Mouse (Mus musculus) B cell, adult 2 months (primary cell): Measurements from ENCODE around the gene Rab26.
A peak's percentile ranks its signal among the peaks of the same experiment; 100 is the strongest.

Experiments used
- DNase-seq, 2 experiments: peaks; one replicate each; pipeline ENCODE4 v3.0.0; 2022

Gene Rab26

DNA sequence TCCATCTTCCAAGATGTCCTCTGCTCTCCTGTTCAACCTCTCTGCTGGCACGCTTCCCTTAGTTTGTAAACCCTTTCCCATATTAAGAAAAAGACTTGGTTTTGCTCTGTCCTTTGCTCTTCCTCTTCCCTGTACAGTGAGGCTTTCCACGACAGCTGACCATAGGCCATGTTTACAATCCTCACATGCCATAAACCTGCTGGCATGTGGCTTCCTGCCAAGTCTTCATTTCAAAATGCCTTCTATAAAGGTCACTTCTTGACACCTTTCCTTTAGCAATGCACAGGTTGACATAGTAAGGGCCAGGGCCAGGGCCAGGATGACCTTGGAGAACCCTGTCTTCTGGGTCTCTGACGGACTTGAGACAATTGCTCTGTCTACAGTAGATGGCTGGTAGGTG is 12.2 kb upstream of the Rab26 start:
- DNase-seq: no peak

DNA sequence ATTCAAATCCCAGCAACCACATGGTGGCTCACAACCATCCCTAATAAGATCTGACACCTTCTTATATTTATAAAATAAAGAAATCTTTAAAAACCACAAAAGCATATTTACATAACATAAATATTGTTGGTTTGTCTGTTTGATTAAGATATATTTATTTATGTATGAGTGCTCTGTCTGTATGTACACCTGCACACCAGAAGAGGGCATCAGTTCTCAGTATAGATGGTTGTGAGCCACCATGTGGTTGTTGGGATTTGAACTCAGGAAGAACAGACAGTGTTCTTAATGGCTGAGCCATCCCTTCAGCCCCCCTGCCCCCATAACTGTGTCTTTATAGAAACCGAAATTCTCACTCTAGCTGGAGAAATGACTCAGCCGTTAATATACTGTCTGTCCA is 11.2 kb upstream of the Rab26 start:
- DNase-seq: no peak

DNA sequence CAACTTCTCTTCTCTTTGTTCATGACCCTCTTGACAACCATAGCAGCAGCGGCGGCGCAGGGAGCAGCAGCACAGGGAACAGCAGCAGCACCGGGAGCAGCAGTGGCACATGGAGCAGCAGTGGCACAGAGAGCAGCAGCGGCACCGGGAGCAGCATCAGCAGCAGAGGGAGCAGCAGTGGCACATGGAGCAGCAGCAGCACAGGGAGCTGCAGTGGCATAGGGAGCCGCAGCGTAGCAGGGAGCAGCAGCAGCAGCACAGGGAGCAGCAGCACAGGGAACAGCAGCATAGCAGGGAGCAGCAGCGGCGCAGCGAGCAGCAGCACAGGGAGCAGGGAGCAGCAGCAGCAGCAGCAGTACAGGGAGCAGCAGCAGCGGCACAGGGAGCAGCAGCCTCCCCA is 10.6 kb upstream of the Rab26 start:
- no peak for DNase-seq

DNA sequence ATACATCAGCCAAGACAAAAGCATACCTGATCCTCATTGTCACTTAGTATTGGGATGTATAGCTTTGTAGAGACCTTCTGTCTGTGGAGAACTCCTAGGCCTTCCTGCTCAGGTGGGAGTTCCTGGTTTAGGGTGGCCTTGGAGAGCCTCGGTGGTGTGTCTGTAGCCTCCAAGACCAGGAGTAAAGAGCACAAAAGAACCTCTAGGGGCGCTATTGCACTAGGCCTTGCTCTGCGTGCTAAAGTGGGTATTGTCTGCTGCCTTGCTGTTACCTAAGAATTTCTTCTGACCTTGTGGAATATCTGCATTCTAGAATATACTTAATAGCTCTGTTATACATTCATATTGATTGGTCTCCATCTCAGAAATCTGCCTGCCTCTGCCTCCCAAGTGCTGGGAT is 6.4 kb upstream of the Rab26 start:
- DNase-seq: peak; percentile 66 to 71

DNA sequence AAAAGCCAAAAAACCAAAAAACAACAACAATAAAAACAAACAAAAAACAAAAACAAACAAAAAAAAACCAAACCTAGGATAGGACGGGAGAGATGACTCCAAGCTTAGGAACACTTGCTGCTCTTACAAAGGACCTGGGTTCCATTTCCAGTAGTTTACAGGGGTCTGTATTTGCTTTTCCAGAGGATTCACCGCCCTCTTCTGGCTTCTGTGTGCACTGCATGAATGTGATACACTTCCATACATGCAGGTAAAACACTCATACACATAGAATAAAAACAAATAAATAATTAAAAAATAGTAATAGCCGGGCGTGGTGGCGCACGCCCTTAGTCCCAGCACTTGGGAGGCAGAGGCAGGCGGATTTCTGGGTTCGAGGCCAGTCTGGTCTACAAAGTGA is 4.9 kb upstream of the Rab26 start:
- peak; percentile 57 to 70 for DNase-seq

DNA sequence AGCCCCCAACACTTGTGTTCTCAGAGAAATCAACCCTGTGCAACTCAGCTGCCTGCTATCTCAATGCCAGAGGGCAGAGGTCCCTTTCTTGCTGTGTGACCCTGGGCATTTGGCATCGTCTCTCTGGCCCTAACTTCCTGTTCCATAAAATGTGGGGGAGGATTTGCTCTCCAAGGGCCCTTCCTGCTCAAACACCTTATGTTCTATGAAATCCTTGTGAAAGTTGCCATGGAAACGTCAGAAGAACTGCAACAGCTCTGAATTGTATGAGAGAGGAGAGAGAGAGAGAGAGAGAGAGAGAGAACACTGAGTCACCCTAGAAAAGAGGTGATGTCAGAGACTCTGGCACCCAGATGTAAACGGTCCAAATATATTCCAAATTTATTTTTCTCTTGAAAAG is 3.5 kb upstream of the Rab26 start:
- DNase-seq: no peak

DNA sequence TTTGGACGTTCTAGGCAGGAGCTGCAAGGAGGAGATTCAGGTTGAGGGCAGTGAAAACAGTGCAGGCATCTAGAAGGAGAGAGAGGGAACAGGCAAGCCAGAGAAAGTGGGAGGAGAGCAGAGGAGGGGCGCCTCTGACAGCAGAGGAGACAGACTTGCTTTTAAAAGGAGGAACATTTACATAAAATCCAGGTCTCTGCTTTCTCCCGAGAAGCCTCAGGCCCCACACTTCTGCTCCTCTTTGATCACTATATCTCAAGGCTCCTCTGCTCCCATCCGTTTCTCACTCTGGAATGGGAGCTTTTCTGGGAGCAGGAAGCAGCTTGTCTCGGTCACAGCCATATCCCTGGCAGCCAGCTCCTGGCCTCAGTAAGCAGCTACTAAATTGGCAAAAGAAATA is 1.3 kb upstream of the Rab26 start:
- no peak for DNase-seq

DNA sequence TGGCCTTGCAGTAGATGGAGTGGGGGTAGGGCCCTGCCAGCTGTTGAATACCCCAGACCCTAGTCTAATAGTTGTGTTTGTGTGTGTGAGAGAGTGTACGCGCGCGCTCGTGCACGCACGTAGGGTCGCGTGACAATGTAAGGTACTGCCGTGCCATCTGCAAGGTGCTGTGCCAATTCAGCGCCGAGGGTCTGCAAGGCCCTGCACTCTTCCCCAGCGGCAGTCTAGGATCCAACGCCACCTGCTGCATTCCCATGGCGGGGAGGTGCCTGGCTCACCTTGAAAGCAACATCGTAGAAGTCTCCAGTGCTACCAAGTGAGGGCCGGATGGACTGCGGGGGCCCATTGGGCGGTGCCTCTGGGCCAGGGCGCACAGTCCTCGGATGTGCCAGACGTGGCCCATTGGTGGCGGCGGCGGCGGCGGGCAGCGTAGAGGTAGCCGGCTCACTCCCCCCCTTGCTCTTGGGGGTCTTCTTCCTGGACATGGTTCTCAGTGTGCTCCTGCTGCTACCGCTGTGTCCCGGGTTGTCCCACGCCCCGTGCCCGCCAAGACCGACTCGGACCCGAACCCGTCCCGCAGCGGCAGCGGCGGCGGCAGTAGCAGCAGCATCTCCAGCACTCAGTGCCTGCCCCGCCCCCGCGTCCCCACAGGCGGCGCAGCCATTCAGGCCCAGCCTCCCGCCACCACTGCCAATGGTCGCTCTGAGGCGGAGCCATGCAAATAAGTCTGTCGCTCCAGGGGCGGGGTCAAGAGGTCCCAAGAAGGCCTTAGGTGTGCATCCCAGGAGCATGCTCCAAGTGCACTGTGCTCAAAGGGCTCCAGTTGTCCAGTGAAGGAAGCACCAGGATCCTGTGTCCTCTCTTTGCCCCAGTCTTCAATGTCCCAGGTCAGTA is 664 bp downstream of the Rab26 start:
- peak; percentile 87 for DNase-seq

DNA sequence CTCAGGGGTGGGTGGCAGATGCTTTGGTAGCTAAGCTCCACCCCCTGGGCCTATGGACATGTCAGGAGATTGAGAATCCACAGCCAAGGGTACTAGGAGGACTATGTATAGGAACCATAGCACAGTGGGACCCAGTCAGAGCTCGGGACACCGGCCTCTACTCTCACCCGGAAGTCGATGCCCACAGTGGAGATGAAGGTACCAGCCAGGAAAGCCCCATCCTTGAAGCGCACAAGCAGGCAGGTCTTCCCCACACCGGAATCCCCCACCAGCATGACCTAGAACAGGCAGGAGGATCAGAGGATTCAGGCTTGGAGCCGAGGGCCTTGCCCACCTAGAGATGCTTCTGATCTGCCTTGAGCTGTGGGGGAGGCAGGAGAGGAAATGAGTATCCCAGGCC is 2.0 kb downstream of the Rab26 start:
- no peak for DNase-seq

DNA sequence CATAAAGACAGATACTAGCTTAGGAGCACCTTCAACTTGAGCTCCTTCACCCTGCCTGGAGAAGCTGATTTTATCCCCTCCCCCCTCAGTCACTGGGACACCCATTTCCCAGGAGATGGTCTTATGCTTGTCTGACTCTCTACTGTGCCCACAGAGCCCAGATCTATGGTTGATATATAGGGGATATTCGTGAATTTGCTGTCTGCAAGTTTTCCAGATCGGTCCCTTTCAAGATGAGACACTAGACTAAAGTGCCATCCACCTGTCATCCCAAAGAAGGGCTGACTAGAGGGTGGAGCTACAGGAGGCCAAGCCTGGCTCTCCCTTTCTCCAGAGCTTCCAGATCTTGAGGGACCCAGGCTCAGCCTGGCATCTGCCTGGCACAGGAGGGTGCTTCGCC is 2.9 kb downstream of the Rab26 start:
- no peak for DNase-seq

DNA sequence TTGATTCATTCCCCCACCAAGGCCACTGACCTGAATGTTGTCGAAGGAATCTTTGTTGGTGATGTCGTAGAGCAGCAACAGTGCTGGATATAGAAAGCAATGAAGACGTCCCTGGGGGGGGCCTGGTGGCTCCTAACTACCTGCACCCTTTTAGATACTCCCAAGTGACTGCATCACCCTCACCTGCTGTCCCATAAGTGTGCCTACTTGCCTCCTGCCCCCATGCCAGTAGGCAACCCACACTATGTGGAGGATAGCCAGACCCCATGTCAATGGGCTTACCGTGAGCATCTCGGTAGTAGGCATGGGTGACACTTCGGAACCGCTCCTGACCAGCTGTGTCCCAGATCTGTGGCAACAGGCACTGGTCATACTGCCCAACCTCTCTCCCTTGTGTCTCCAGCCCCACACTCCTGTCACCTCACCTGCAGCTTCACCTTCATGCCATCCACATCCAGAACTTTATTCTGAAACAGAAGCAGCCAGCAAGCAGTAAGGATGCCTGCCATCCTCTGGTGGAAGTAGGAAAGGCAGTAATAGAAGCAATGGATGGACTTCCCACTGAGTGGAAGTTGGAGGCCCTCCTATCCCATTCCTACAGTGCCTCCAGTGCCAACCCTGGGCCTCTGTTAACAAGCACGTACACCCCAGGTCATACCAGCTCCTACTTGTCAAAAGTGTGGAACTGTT is 3.5 kb downstream of the Rab26 start:
- no peak for DNase-seq

DNA sequence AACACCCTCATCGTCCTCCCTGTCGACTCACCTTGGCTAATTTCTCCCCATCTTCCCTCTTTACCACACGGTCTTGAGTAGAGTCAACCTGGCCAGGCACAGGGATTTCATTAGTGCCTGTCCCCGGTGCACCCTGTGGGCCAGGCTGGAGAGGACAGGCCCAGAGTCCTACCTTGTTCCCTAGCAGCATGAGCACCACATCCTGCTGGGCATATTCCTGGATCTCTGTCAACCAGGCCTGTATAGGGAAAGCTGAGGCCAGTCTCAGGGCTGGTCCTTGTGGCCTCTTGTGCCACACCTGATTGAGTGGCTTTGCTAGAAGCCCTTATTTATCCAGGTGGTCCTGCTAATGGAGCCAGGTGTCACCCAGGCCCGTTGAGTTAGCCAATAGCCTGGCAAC is 4.1 kb downstream of the Rab26 start:
- DNase-seq: no peak

DNA sequence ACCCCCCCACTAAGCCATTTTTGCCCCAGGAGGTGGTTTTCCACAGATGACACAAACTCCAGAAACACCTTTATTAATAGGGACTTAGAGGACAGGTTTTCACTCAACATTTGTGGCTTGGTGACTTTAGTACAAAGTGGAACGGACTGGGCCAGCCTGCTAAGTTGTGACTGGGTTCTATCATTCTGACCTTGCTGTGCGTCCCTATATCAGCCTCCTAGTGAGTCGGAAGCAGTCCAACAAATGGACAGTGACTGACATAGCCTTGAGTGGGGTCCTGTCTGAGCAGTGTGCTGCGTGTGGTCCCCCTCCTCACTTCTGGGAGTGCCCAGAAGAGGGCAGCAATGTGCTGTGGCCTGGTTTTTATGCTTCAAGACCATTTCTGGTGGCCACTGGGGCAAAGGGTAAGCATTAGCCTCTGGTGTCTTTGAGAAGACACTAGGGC is 5.0 kb downstream of the Rab26 start:
- DNase-seq: peak; percentile 63 to 65

DNA sequence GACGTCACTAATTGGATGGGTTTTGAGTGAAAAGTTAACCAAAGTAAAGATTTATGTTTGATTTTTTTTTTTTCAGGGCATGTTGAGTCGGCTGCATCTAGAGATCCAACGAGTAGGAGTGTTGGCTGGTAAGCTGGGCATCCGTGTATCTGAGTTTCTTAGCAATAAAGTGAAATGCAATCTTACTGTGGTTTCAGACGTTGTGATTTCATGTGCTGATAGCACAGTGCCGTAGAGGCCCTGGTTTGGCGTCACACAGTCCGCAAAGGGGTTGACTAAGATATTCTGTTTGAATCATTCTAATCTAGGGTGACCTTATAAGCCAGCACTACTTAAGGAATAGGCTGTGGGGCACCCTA is 5.5 kb downstream of the Rab26 start:
- DNase-seq: peak in 1 of 2 experiments; percentile 8

DNA sequence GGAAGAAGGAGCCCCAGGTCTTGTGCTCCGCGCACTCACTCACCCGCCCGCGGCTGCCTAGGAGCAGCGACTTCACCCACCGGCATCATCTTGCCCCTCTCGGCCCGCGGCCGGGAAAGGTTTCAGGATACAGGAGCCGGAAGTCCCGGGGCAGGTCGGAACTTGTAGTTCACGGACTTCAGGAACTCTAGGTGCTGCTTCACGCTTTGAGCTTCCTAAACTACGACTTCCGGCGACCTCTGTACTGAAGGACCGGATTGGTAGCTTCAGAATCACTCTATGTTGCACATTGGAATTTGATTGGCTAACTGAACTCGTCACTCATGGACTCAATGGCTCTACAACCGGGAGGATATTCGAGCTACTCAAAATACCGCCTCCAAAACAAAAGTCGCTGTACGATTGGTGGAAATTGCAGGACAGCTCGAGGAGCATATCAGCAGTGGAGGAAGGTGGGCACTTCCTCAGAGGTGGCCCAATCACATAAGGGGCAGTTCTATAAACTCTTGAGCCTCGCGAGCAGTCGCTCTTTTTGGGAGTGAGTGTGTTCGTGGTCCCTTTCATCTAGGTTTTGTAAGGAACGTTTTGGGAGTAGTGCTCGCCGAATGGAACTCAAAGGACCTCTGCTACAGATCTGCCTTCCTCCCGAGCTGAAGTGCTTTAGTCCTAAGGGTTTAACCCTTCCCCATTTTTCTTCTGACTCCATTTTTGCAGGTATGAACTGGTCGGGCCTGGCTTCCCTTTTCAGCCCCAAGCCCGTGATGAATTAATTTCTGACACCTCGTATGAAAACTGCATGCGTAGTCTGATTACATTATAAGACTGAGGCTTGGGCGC is 6.1 kb downstream of the Rab26 start, which contains the start of gene Traf7:
Gene Traf7, minus strand, starts transcription at position 216 of the 837 bp plus-strand sequence.
- peak; percentile 86 to 87 for DNase-seq

DNA sequence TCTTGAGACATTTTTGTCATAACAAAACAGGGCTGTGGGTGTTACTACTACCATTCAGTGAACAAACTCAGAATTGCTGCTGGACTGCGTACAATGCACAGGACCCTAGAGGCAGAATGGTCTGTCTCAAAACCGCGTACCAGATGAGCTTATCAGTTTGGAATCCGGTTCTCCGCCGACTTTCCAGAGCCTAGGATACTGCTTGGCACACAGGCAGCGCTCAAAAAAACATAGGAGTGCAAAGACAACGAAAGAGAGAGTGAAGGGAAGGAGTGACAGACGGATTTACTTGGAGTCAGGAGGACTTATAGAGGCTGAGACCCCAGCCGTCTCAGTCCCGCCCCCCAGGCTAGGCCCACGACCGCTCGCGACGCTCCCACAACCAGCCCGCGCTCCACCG is 6.7 kb downstream of the Rab26 start:
- peak in 1 of 2 experiments; percentile 5 for DNase-seq

DNA sequence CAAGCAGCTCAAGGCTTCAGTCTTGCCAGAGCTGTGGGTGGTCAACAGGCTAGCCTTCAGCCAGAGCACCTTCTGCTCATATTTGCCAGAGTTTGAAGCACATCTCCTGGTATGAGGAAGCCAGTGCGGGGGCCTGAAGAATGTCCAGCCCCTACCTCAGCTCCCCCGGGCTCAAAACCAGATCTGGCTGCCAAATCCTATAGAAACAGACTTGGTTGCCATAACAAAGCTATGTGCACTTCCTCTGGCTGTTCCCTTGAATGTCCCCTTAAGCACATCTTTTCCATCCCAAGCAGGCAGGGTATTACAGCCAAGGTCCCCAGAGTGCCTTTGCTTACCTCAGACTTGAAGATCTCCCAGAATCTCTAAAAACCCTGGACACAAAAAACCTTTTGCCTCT is 9.3 kb downstream of the Rab26 start:
- DNase-seq: no peak

DNA sequence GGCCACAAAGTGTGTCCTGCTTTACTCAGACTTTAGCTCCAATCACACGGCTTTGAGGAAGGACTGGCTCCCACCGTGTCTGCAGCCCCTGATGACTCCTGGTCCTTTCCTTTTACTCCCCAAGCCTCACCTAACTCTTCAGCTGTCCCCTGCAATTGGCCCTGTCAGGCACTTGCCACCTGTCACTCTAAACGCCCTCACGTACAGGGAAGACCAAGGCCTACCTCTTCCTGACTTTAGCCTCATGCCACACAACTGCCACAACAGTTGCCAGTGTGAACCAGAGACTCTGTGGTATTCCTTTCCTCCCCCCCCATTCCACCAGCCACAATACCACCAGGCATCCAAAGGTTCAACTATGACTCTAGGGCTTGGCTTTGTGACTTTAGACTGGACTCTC is 13.6 kb downstream of the Rab26 start:
- DNase-seq: no peak

DNA sequence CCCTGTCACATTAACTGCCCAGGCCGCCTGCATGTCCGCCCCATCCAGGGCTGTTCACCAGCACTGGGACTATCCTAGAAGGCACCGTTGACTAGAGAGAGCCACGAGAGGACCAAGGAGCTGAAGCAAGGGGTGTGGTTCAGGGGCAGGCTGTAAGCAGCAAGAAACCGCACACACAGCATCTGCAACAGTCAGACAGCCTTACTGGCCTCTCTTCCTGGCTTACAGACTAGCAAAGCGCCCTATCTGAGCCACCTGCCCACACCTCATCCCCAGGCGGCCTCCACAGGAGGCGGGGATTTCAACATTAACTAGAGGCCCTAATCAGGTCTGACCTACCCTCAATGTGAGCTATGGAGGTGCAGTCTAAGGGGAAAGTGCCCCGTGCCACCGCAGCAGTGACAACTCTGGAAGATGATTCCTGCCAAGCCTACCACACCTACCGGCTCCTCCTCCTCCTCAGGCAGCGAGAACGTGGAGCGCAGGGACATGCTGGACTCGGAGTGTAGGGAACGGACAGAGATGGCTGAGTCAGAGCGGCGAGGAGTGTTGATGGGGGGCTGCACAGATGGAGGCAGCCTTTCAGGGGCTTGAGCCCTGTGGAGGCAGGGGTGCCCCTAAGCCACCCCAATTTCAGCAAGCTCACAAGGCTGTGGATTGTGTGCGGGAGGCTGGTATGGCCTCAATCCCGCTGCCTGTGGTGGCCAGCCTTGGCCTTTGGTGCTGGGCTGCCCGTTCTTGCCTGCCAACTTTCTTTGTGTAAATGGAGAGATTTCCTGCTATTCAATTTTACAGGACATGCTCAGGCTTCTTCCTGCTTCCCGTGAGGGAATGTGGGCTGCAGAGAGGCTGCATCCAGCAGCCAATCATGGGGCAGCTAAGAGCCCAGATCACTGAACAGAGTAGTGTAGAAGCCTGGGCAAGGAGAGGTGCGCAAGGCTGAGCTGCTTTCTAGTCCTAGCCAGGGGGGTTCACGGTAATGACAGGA is 19.4 kb downstream of the Rab26 start:
- no peak for DNase-seq

DNA sequence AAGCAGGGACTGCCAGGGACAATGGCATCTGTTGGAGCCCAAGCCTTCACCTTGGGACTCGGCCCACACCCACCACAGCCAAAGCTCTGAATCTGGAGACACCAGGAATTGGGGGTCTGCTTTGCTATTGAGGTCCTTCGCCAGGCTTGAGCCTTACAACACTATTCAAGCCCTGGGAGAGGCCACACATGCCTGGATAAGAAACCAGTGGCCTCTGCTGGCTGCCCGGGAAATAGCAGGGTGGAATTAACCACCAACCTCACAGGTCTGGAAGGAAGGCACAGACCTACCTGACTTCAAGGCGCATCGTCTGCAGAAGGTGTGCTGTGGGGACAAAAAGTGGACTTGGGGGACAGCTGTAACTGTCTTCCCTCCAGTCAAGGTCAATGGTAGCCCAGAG is 20.4 kb downstream of the Rab26 start:
- DNase-seq: no peak

DNA sequence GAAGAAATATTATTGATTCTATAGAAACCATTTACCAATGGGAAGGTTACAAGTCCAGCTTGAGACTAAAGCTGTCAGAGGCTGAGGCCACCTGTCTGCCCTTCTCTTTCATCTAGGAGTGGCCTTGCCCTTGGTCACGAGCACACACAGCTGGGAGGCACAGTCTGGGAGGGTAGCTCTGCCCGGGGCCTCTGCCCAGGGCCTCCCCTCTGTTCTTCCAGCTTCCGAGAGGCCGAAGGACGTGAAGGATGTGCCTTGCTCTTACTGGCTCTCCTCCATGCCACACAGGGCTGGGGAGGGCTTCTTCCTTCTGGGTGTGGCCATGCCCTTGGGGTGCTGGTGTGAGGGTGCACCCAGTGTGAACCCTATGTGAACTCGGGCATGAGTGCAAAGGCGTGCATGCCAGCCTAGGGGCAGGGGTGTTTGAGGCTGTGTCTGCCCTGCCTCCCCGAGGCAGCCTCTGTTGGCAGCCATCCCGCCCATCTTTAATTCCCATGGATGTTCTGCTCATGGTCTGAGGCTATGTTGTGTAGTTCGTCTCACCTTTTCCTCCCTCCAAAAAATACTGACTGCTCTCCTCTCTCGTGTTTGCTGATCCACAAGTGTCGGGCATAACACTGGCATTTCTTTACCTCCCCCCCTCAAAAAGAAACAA is 26.1 kb downstream of the Rab26 start:
- DNase-seq: no peak
